Mouse (Mus musculus) heart, embryonic 10.5 days (tissue): Measurements from ENCODE around the gene Acvr1b. TPM values are rescaled to one million over a fixed set of nuclear protein-coding genes. Genes with fewer than 3 reads are reported as not detected.

Source experiments
- DNase-seq: peaks from one replicate; pipeline ENCODE4 v3.0.0-alpha.2; 2017; ENCODE audit warnings: low spot score
- H3K27ac ChIP-seq: fragments of 300-500 bp; sonication (generic); 2 replicates; pipeline ENCODE4 v1.5.1; 2016; ENCODE audit warnings: mild to moderate bottlenecking
- H3K27me3 ChIP-seq: fragments of 300-500 bp; sonication (generic); 2 replicates; pipeline ENCODE4 v1.6.1; 2016; ENCODE audit warnings: mild to moderate bottlenecking; ENCODE audit not compliant: poor library complexity, insufficient read depth, severe bottlenecking
- H3K36me3 ChIP-seq: fragments of 300-500 bp; sonication (generic); 2 replicates; pipeline ENCODE4 v1.6.1; 2016; ENCODE audit warnings: mild to moderate bottlenecking, moderate library complexity
- H3K4me1 ChIP-seq: fragments of 300-500 bp; sonication (generic); 2 replicates; pipeline ENCODE4 v1.6.1; 2016; ENCODE audit warnings: mild to moderate bottlenecking
- H3K4me3 ChIP-seq: fragments of 300-500 bp; sonication (generic); 2 replicates; pipeline ENCODE4 v1.5.1; 2016; ENCODE audit warnings: mild to moderate bottlenecking, moderate library complexity
- H3K9me3 ChIP-seq: fragments of 300-500 bp; sonication (generic); 2 replicates; pipeline ENCODE4 v1.6.1; 2016; ENCODE audit warnings: mild to moderate bottlenecking, moderate library complexity
- WGBS: fragments of 180-500 bp; shearing (Covaris S2); methylation state at CpG from one replicate; pipeline ENCODE4 v1.1.7; 2016; 5-methylcytosine and 5-hydroxymethylcytosine counted together
- polyA plus RNA-seq: library from polyadenylated mRNA; unstranded; fragments of >200 nt; fragmentation: Nextera tagmentation; extraction: Ambion mirVana; gene quantifications from 2 replicates; pipeline ENCODE4 v1.2.1, GENCODE M21; 2016

Gene Acvr1b
- polyA plus RNA-seq, 1 experiment from 2014 or later: 5.6 TPM

GRCm38 (mm10) chr15:101184300-101184699 is 10.4 kb downstream of the Acvr1b start:
- no peak for DNase-seq
- Histone ChIP-seq H3K4me3 (no peak overlapping the region), H3K27me3 (no peaks in the 10 kb centered on the region), H3K36me3 (peaks cover 12% of the 10 kb centered on the region), H3K9me3 (no peaks in the 10 kb centered on the region), H3K4me1 (peaks cover 48% of the 10 kb centered on the region), H3K27ac (no peak overlapping the region)
- 95% methylated on average over 8 of the region's 8 CpGs for WGBS

DNA sequence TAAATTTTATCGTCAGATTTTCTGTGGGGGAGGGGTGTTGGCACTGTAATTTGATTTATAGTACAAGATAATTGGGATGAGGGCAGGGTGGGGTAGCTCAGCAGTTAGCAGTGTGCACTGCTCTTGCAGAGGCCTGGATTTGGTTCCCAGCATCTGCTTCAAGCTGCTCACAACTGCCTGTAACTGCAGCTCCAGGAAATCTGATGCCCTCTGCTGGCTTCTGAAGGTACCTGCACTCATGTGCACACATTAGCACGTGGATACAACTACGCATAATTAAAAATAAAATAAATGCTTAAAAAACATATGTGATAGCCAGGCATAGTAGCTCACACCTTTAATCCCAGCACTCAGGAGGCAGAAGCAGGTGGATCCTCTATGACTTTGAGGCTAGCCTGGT is 11.7 kb downstream of the Acvr1b start:
- DNase-seq: no peak
- WGBS: 95% methylated on average over 3 of the region's 3 CpGs
- H3K36me3 ChIP-seq: peaks cover 12% of the 10 kb centered on the region
- H3K4me1 ChIP-seq: peaks cover 49% of the 10 kb centered on the region
- no peak overlapping the region for H3K27ac ChIP-seq
- H3K27me3 ChIP-seq: no peaks in the 10 kb centered on the region
- H3K9me3 ChIP-seq: no peaks in the 10 kb centered on the region
- no peak overlapping the region for H3K4me3 ChIP-seq

GRCm38 (mm10) chr15:101187907-101188306 is 14.0 kb downstream of the Acvr1b start:
- Histone ChIP-seq H3K36me3 (peaks cover 12% of the 10 kb centered on the region), H3K9me3 (no peaks in the 10 kb centered on the region), H3K4me1 (peaks cover 56% of the 10 kb centered on the region), H3K4me3 (no peak overlapping the region), H3K27ac (no peak overlapping the region), H3K27me3 (no peaks in the 10 kb centered on the region)
- no peak for DNase-seq
- WGBS: 74% methylated on average over 5 of the region's 5 CpGs

DNA sequence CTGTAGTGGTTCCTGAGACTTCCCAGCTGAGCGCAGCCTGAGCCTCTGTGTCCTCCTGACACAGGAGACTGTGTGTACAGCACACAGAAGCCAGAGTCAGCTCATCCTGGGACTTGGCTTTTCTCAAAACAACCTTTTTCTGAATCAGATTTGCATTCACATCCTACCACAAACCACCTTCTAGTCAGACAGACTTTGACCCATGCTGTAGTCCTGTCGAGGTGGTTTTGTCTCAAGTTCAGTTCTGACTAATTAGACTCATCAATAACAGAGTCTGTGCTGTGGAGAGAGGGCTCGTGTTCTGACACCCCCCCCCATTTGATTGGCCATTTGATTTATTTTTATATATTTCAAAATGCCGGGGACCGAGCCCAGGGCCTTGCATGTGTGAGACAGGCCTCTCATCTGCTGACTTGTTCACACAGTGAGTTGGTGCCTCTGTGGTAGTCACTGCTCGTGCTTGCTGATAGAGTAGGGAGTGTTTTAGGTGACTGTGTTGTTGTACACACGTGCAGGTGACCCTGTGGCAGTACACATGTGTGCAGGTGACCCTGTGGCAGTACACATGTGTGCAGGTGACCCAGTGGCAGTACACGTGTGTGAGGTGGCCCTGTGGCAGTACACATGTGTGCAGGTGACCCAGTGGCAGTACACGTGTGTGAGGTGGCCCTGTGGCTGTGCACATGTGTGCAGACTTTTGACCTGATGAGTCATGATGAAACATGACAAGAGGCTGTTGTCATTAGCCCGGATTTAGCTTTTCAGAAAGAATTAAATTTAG is 16.3 kb downstream of the Acvr1b start:
- Histone ChIP-seq H3K4me1 (peaks cover 73% of the 10 kb centered on the region), H3K4me3 (no peak overlapping the region), H3K27ac (0 out of 2 replicates have a peak overlapping the region, but pooled peaks have one; percentile 29), H3K27me3 (no peaks in the 10 kb centered on the region), H3K36me3 (peaks cover 21% of the 10 kb centered on the region), H3K9me3 (no peaks in the 10 kb centered on the region)
- 79% methylated on average over 10 of the region's 10 CpGs for WGBS
- no peak for DNase-seq

DNA sequence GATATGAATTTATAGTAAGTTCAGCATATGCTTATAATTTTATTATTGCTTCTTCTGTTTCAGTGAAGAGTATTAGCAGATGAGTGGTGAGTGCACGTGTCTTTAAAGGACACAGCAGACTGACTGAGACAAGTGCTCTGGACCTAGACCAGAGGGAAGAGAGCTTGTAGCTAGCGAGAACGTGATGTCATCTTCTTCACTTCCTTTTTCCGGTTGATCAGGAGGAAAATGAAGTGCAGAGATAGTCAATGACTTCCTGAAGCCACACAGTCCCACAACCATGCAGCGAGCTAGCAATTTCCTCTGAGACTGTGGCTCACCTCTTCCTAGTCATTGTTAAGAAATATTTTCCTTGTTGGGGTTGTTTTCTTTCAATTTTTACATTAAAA is 16.9 kb downstream of the Acvr1b start:
- no peak overlapping the region for H3K4me3 ChIP-seq
- H3K9me3 ChIP-seq: no peaks in the 10 kb centered on the region
- peaks cover 79% of the 10 kb centered on the region for H3K4me1 ChIP-seq
- no peak for DNase-seq
- no peaks in the 10 kb centered on the region for H3K27me3 ChIP-seq
- peak overlapping the region; percentile 52; the same call in 1 of the 2 replicates for H3K27ac ChIP-seq
- 52% methylated on average over 5 of the region's 5 CpGs for WGBS
- H3K36me3 ChIP-seq: peaks cover 21% of the 10 kb centered on the region

- Histone ChIP-seq H3K9me3 (no peaks in the 10 kb centered on the region), H3K4me3 (no peak overlapping the region), H3K4me1 (peaks cover 81% of the 10 kb centered on the region), H3K36me3 (peaks cover 30% of the 10 kb centered on the region), H3K27ac (peak overlapping the region; percentile 52), H3K27me3 (no peaks in the 10 kb centered on the region)
- WGBS: 17% methylated on average over 13 of the region's 13 CpGs
- DNase-seq: no peak
These were observed 17.8 kb downstream of the Acvr1b start for GRCm38 (mm10) chr15:101191459-101192259.

DNA sequence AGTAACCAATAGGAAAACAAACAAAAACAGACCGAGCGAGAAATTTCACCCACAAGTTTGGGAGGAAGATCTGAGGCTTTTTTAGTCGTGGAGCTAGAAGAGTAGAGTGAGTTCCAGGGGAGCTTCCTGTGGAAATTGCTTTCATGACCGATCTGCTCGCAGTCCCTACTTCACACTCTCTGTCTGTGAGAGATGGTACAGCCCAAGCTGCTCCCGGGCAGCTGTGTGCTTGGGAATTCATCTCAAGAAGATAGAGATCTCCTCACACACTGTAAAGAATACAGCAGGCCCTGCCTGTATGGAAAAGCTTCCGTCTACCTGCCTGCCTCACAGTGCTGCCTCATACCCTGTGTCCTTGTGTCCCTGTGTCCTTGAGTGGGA is 18.4 kb downstream of the Acvr1b start:
- no peak overlapping the region for H3K4me3 ChIP-seq
- H3K36me3 ChIP-seq: peaks cover 36% of the 10 kb centered on the region
- no peaks in the 10 kb centered on the region for H3K27me3 ChIP-seq
- H3K9me3 ChIP-seq: no peaks in the 10 kb centered on the region
- peak overlapping the region; percentile 52 for H3K27ac ChIP-seq
- 43% methylated on average over 7 of the region's 7 CpGs for WGBS
- H3K4me1 ChIP-seq: peaks cover 81% of the 10 kb centered on the region
- DNase-seq: no peak

- 73% methylated on average over 7 of the region's 7 CpGs for WGBS
These were observed 18.8 kb downstream of the Acvr1b start for GRCm38 (mm10) chr15:101192651-101193050.

GRCm38 (mm10) chr15:101193971-101194370 is 20.1 kb downstream of the Acvr1b start:
- Histone ChIP-seq H3K4me3 (no peak overlapping the region), H3K36me3 (peaks cover 47% of the 10 kb centered on the region), H3K27ac (0 out of 2 replicates have a peak overlapping the region, but pooled peaks have one; percentile 29)

More at GRCm38 (mm10) chr15:101192651-101193050, 18.8 kb downstream of the Acvr1b start:
- peaks cover 82% of the 10 kb centered on the region for H3K4me1 ChIP-seq
- H3K36me3 ChIP-seq: peaks cover 39% of the 10 kb centered on the region
- no peak overlapping the region for H3K4me3 ChIP-seq
- no peak for DNase-seq
- H3K27me3 ChIP-seq: no peaks in the 10 kb centered on the region
- H3K27ac ChIP-seq: peak overlapping the region; percentile 52
- H3K9me3 ChIP-seq: no peaks in the 10 kb centered on the region

DNA sequence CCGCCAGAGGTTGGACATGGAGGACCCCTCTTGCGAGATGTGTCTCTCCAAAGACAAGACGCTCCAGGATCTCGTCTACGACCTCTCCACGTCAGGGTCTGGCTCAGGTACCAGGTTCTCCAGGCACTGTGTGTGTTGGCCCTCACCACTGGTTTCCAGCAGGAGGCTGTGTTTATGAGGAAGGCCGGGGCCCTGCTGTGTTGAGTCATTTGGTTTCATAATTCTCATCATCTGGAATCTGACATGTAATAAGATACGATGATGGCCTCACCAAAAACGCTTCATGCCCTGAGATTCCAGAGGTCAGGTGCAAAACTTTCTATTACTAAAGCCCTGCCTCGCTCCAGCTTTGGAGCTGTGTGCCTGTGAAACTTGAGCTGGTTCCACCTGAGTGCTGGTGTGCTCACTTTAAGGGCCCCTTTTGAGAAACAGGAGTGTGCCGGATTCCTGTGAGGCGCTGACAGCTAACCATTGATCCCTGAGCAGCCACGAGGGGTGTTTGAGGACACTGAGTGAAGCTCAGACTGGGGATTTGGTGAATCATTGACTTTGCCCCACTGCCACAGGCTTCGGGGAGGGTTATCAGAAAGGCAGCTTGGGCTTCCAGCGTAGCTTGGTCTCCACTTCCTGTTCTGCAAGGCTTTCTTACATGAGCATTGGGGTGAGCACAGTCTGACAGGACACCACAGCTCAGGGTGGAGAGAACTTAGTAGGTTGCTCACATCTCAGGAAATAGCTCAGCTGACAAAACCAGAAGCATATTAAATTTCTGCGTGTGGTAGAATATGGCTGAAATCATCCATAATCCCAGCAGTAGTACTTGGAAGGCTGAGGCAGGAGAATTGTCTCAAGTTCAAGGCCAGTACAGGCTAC is 21.3 kb downstream of the Acvr1b start:
- Histone ChIP-seq H3K36me3 (peaks cover 60% of the 10 kb centered on the region), H3K27ac (no peak overlapping the region), H3K4me1 (peaks cover 63% of the 10 kb centered on the region), H3K4me3 (no peak overlapping the region), H3K9me3 (no peaks in the 10 kb centered on the region), H3K27me3 (no peaks in the 10 kb centered on the region)
- DNase-seq: no peak
- WGBS: 78% methylated on average over 16 of the region's 16 CpGs

More at GRCm38 (mm10) chr15:101193971-101194370, 20.1 kb downstream of the Acvr1b start:
- DNase-seq: no peak
- no peaks in the 10 kb centered on the region for H3K27me3 ChIP-seq
- WGBS: 90% methylated on average over 6 of the region's 6 CpGs
- peaks cover 75% of the 10 kb centered on the region for H3K4me1 ChIP-seq
- H3K9me3 ChIP-seq: no peaks in the 10 kb centered on the region

DNA sequence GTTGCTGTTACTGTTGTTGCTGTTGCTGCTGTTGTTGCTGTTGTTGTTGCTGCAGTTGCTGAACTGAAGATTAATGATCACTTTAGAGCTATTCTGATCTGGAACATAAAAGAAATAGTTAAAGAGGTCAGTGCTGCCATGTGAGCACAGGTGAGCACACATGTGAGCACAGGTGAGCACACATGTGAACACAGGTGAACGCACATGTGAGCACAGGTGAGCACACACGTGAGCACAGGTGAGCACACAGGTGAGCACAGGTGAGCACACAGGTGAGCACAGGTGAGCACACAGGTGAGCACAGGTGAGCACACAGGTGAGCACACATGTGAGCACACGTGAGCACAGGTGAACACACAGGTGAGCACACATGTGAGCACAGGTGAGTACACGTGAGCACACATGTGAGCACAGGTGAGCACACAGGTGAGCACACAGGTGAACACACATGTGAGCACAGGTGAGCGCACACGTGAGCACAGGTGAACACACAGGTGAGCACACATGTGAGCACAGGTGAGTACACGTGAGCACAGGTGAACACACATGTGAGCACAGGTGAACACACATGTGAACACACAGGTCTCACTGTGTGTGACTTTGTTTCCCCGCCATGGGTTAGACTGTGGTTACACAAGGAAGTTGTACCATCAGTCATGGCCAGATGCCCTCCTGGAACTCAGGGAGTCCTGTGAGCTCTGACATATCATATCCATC is 22.4 kb downstream of the Acvr1b start:
- H3K27ac ChIP-seq: no peak overlapping the region

GRCm38 (mm10) chr15:101196961-101197360 is 23.1 kb downstream of the Acvr1b start:
- peaks cover 45% of the 10 kb centered on the region for H3K4me1 ChIP-seq
- H3K27ac ChIP-seq: no peak overlapping the region
- no peak for DNase-seq
- H3K4me3 ChIP-seq: no peak overlapping the region
- H3K27me3 ChIP-seq: no peaks in the 10 kb centered on the region
- H3K36me3 ChIP-seq: peaks cover 77% of the 10 kb centered on the region
- H3K9me3 ChIP-seq: no peaks in the 10 kb centered on the region; the same call in 1 of the 2 replicates

More for the DNA sequence above, 22.4 kb downstream of the Acvr1b start:
- peaks cover 70% of the 10 kb centered on the region for H3K36me3 ChIP-seq
- H3K9me3 ChIP-seq: no peaks in the 10 kb centered on the region; the same call in 1 of the 2 replicates
- 93% methylated on average over 8 of the region's 8 CpGs for WGBS
- no peak for DNase-seq
- H3K4me3 ChIP-seq: no peak overlapping the region
- H3K27me3 ChIP-seq: no peaks in the 10 kb centered on the region
- peaks cover 52% of the 10 kb centered on the region for H3K4me1 ChIP-seq
